Mouse (Mus musculus): ENCODE data around the gene Lpar5.
"Not testable (repeated sequence)": the region's sequence is repeated elsewhere in the genome, so short reads cannot be mapped to it uniquely, and the experiment has no call there.

The Lpar5 gene

DNA sequence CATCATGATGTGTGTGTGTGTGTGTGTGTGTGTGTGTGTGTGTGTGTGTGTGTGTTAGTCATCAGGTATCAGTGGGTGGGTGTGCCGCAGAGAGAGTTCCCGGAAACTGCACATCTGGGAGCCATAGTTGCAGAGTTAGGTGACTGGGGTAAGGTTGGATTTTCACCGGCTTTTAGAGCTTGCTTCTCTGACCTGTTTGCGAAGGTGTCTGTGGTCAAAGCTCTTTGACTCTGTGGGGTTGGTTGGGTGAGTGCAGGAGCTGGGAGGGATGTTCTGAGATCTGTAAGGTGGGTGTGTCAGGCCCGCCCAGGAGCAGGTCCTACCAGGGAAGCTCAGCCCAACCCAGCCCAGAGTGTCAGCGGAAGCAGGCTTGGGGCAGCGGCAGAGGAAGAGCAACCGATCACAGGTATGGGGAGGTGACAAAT is at the start of gene Lpar5:
TSS of gene Lpar5 (plus strand) at position 350 of the 425 bp plus-strand sequence.
- no peak for DNase-seq

DNA sequence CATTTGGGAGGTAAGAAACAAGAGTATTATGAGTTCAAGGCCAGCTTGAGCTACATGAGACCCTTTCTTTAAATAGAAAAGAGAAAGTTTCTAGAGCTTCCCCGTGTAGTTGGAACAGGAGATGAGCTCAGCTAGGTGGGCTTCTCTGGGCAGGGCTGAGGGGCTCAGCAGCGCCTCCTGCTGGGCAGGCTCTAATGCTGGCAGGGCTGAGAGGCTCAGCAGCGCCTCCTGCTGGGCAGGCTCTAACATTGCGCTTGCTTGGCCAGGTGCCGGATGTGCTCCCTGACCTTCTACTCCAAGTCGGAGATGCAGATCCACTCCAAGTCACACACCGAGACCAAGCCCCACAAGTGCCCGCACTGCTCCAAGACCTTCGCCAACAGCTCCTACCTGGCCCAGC is 37.2 kb upstream of the Lpar5 start:
- peak; percentile 59 to 85 for DNase-seq

DNA sequence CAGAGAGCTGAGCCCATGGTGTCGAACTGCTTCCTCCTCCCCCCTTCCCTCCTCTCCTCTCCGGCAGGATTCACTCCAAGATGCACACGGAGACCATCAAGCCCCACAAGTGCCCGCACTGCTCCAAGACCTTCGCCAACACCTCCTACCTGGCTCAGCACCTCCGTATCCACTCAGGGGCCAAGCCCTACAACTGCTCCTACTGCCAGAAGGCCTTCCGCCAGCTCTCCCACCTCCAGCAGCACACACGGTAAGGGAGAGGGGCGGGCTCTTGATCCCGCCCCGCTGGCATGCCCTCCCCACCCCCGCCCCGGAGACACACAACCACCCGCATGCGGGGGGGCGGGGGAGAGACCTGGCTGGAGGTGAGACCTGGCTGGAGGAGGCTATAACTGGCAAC is 36.1 kb upstream of the Lpar5 start:
- no peak for DNase-seq

DNA sequence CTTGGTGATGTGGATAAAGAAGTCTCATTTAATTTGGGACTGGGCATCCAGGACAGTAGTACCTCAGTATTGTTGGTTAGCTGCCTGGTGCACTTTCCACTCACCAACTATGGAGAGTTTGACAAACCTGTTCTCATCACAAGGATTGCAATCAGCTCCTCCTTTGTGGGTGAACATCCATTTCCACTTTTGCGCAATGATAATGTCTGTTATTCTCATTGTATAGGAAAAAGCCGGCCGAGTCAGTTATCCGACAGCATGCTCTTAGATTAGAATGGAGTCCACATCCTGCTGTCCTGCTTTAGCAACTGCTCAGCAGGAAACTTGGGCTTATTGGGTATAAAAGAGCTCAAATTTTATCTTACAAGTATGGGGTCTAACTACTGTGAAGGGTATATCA is 29.1 kb upstream of the Lpar5 start:
- DNase-seq, result no peak

DNA sequence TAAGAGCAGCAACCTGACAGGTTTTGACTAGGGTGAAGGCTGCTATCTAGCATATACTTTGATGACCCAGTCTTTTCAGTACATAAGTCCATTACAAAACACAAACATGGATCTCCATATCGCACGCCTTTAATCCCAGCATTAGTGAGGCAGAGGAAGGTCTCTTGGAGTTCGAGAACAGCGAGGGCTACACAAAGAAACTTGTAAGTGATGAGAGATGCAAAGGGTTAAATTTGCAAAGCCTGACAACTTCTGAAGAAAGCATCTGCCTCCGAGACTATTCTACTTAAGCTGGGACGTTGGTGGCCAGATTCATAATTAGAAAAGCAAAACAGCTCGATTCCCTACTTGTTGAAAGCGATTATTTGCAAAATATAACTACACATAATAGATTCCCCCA is 28.6 kb upstream of the Lpar5 start:
- DNase-seq, result no peak

DNA sequence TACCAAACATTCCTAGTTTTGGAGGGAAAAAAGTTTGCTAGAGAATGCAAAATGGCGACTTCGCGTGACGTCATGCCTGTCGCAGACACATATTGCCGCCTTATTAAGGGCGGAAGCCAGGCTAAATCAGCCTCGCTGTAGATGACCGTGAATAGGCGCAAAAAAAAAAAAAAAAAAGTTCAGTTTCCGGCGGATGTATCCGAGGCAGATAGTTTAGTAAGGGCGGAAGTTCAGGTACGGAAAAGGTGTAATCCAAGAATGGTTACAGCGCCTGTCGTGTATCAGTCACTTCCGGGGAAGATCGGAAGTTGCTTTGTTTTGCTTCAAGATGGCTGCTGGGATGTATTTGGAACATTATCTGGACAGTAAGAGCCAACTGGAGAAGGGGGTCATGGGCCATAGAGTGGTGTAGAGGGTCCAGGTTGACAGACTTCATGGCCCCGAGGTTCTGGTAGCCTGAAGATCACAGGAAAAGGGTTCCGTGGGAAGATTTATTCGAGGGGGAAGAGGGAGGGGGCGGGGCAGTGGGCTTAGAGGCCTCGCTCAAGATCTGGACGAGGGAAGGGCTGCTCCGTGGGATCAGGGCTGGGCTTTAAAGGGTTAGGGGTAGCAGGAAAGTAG is 28.1 kb upstream of the Lpar5 start, which contains the start of gene Ing4:
TSS of gene Ing4 (plus strand) at position 228 of the 621 bp plus-strand sequence.
- peak; percentile 90 to 95 for DNase-seq

DNA sequence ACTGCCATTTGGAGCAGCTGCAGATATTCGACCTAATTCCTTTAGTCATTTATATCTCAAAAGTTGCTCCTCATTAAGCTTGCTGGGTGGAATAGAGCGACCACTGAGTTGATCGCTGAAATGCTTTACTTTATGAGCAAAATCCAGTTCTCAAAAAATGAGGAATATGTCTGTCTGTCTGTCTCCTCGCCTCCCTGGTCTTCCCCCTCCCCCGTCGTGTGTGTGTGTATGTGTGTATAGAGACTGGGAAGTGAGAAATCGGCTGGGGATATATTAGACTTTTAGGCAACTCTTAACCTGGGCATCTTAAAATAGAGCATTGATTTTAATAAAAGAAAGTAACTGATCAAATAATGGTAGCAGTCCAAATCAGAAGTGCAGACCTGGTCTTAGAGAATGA is 27.5 kb upstream of the Lpar5 start:
- no peak for DNase-seq

DNA sequence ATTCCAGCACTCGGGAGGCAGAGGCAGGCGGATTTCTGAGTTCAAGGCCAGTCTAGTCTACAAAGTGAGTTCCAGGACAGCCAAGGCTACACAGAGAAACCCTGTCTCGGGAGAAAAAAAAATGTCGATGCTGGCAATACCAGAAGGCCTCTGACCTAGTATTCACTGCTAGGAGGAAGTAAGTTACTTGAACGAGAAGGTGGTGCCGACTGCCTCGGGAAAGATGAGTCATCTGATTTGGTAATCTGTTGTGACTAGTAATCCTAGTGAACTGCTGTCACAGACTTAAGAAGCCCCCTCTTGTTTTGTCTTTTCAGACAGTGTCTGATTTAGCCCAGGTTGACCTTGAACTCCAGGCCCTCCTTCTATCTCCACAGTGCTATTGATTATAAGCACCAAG is 26.7 kb upstream of the Lpar5 start:
- no peak for DNase-seq

DNA sequence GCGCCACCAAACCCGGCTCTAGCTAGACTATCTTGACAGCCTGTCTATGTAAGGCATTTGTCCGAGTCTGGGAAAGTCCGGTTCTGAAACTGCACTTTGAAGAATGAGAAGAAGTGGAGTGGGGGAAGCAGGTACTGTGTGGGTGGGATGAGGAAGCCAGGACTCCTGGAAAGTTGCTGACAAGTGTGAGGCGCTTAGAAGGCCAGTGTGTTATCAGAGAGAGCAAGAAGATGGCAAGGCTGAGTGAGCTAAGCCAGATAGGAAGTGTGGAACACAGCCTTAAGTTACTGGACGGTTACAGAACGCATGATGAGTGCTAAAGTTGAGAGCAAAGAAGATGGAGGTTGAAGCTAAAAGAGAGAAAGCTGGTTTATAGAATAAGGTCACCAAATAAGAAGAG is 25.6 kb upstream of the Lpar5 start:
- no peak for DNase-seq

DNA sequence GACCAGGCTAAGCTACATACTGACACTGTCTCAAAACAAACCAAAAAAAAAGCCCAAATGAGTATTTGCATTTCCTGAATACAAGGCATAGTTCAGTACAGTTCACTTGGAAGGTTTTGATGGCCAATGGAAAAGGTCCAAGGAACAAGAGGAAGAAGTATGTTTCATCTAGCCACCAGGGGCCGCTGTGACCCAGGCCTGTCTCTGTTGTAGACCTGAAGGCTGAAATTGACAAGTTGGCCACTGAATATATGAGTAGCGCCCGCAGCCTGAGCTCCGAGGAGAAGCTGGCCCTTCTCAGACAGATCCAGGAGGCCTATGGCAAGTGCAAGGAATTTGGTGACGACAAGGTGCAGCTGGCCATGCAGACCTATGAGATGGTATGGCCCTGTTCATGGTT is 21.0 kb upstream of the Lpar5 start:
- DNase-seq, result peak; percentile 93 to 98

DNA sequence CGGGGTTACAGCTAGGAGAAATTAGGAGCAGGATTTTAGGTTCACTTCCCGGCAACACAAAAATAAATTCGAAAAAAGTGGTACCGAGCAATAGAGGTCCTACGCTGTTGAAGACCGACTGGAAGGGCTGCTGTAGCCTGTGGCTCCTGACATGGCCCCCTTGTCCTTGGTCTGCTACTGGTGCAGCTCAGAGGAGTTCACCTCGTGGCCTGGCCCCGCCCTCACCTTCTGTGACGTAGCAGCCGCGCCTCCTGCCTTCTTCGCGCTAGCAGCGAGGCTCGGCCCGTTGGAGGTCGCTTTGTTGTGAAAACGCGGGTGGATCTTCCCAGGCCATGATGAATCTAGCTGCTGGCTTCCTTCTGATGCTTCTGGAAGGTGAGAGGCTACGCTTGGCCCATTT is 18.0 kb upstream of the Lpar5 start, which contains the start of gene Acrbp:
TSS of gene Acrbp (plus strand) at position 12 of the 400 bp plus-strand sequence.
- no peak for DNase-seq

DNA sequence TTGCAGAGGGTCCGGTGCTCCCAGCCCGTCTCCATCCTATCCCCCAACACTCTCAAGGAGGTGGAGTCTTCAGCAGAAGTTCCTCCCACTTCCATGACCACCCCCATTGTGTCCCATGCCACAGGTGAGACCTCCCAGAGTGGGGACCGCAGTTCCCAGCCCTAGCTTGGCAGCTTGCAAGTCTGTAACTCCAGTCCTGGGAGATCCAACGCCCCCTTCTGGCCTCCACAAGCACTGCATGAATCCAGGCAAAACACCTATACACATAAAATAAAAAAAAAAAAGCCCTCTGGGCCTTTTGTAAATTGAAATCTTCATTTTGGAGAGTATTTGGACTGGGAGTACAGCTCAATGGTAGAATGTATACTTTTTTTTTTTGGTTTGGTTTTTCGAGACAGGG is 16.5 kb upstream of the Lpar5 start:
- DNase-seq, result peak in 1 of 2 experiments; percentile 48

DNA sequence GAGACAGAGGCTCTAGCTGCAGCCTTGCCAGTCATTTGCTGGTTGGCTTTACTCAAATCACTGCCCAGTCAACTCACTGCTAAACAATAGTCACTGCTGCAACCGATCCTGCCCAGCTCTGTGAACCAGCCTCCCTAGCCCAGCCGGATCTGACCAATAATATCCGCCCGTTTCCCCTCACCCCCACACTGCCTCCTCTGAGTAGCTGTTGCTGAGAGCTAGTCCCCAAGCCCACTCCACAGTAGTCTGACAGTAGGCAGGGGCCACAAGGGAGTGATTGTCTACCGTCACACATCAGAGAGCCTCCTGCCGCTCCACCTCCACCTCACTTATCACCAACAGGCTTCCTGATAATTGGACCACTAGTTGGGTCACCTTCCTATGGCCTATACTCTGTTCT is 6.2 kb upstream of the Lpar5 start:
- DNase-seq, result no peak

DNA sequence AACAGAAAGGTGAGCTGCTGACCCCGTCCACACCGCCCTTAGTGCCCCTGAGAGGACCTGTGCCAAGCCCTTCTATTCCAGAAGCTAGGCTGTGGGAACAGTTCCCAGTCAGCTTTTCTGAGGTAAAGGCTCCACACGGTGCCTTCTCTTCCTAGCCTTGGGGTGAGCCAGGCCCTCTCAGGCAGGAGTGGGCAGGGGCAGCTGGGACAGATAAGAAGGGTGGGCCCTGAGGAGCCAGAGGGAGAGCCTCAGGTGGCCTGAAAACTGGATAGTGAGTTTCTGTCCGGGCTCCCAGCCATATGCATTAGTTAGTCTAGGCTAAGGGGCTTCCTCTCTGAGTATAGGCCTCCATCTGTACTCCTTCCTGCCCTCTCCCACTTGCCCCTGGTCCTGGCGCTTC is 5.2 kb upstream of the Lpar5 start:
- peak in 1 of 2 experiments; percentile 44 for DNase-seq

DNA sequence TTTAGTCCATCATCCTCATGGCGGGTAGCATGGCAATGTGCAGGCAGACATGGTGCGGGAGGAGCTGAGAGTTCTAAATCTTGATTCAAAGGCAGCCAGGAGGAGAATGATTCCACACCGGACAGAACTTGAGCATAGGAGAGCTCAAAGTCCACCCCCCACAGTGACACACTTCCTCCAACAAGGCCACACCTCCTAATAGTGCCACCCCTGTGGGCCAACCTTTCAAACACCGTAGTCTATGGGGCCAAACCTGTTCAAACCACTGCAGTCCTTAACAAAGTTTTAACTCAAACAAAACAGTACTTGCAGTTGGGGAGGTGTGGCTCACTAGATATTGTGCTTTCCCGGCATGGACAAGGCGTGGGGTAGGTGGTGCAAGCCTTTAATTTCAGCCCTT is 3.8 kb upstream of the Lpar5 start:
- DNase-seq, result no peak

DNA sequence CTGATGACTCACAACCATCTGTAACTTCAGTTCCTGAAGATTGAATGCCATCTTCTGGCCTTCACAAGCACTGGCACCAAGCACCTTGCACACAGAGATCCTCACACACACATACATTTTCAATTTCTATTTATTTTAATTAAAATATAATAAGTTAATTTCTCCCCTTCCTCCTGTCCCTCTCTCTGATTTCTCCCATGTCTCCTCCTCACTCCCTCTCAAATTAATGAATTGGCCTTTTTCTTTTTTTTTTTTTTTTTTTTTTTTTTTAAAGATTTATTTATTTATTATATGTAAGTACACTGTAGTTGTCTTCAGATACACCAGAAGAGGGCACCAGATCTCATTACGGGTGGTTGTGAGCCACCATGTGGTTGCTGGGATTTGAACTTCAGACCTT is 2.5 kb upstream of the Lpar5 start:
- not testable (repeated sequence) for DNase-seq

DNA sequence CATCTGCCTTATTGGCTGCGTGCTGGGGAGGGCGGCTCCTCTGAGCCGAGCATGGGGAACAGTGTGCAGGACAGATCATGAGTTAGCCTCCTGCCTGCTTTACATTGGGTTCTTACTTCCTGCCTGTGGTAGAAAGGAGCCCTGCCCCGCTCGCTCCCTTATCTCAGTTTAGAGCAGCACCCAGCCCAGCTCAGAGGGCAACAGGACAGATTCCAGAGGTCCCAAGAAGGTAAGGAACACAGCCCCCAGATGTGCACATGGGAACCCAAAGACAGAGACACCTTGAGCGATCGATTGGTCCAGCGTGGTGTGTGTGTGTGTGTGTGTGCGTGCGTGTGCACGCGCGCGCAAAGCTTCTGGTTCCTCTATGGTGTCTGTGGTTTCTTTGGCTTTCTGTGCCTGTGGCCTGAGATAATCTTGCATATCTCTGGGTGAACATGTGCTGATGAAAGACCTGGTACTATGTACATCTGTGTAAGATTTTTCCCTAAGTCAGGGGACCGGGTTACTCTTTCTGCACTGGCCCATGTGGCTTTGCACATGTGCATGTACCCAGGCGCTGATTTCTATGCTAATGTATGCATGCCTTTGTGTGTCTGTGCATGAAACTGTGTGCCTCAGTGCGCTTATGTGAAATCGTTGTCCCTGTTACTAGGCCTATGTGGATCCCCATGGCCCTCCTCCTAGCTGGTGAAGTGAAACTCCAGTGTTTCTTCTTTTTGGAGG is 3.6 kb downstream of the Lpar5 start:
- peak in 1 of 2 experiments; percentile 50 for DNase-seq

DNA sequence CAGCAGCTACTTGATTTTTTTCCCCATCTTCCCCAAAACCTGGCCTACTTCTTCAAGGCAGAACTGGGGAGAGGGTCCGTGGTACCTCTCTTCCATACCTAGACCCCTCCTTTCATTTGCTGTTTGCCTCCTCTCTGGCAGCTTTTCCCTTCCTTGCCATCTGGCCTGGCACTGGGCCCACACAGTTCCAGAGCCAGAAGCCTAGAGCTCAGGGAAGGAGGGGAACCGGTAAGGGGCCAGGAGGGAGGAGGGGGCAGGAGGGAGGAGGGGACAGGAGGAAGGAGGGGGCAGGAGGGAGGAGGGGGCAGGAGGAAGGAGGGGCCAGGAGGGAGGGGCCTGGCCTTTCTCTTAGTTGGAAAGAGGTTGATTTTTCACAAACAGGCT is 4.2 kb downstream of the Lpar5 start:
- peak; percentile 99 for DNase-seq

DNA sequence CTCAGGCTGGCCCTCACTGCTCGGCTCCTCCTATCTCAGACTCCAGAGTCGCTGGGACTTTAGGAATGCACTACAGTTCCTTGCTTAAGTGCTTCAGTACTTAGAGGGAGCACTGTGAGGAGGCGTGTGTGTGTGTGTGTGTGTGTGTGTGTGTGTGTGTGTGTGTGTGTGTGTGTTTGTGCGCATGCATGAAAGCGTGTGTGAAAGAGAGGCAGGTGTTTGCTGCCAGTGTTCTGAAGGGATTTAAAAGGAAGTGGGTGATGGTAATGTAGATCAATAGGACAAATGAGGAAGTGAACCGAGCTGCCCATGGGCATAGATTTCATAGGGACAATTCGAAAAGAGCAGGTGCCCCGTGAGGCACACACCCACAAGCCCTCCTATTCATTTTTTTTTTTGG is 6.1 kb downstream of the Lpar5 start:
- no peak for DNase-seq

DNA sequence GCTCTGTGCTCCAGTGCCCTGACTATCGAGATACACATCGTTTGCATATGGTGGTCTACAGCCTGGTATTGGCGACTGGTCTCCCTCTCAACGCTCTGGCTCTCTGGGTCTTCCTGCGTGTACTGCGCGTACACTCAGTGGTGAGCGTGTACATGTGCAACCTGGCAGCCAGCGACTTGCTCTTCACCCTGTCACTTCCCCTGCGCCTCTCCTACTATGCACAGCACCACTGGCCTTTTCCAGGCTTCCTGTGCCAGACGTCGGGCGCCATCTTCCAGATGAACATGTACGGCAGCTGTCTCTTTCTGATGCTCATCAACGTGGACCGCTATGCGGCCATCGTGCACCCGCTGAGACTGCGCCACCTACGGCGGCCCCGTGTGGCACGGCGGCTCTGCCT is 13.7 kb downstream of the Lpar5 start:
- no peak for DNase-seq

DNA sequence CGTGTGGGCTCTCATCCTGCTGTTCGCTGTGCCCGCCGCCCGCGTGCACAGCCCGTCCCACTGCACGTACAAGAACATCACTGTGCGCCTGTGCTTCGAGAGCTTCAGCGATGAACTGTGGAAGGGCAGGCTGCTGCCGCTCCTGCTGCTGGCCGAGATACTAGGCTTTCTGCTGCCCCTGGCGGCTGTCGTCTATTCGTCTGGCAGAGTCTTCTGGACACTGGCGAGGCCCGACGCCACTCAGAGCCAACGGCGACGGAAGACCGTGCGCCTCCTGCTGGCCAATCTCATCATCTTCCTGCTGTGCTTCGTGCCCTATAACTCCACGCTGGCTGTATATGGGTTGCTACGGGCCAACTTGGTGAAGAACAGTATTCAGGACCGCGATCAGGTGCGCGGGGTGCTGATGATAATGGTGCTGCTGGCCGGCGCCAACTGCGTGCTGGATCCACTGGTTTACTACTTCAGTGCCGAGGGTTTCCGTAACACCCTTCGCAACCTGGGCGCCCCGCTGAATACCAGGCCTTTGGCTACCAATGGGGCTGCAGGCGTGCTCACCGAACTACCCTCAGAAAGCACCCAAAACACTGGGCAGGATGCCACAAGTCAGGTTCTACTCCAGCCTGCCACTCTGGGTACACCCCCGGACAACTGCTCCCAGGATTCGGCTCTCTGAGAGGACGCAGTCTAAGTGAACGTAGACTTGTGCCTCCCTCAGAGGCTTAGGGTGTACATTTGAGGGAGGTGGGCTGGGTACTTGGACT is 14.3 kb downstream of the Lpar5 start:
- DNase-seq, result peak; percentile 92 to 98

DNA sequence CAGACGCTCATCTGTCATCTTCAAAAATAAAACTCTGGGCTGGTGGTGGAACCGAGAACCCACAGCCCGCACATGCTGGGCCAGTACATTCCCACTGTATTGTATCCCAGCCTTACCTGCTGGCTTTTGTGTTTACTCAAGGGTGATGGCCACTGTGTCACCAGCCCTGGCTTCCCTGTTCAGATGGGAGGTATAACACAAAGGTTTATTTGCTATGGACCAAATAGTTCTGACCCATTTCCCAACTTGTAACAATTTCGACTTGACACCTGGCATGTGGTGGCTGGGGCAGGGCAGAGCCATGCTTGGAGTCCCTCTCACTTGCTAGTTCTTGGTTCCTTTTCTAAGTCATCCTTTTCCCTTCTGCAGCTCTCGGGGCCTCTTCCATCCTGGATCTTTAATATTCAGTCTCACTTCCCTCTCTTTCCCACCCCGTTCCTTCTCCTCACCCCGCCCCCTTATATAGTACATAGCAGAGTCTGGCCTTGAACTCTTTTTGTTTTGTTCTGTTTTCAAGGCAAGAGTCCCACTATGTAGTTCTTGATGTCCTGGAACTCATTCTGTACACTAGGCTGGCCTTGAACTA is 15.2 kb downstream of the Lpar5 start:
- no peak for DNase-seq

DNA sequence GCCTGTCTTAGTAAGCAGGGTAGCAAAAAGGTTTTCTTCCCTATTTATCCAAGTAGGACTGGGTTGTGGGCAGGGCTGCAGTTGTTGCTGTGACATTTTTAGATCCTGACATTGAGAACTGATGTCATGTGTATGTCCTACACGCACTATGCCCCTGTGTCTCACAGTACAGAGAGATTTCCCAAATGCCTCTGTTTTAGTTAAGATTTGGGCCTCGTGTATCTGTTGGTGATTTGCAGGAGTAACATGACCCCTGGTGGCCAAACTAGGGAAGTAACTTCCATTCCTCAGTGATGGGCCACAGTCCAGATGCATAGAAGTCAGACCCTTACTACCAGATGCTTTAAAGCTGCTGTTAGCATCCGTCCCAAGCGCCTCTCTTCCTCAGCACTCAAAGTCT is 16.7 kb downstream of the Lpar5 start:
- peak; percentile 82 for DNase-seq

Data from cerebellum, postnatal 14 days (tissue).